Mouse (Mus musculus) subcutaneous adipose tissue, adult 2 months (tissue): ENCODE data around the gene Hmgcll1. TPM values are rescaled to one million over a fixed set of nuclear protein-coding genes. Genes with fewer than 3 reads are reported as not detected.

ENCODE experiments used
- polyA plus RNA-seq: library from polyadenylated mRNA; depleted of rRNA; stranded (reverse); fragments of >200 nt; gene quantifications from 2 replicates; pipeline ENCODE4 v1.2.3, GENCODE M21; 2012; ENCODE audit warnings: low replicate concordance; rRNA removed

The Hmgcll1 gene
- polyA plus RNA-seq: 0.11 and 1.4 TPM in 2 replicates

GRCm38 (mm10) chr9:76014631-76015531 is at the start of gene Hmgcll1:
Gene Hmgcll1 (plus strand): TSS chr9:76014855.

Other genes with a start within 250 kb of the Hmgcll1 start
- gene Bmp5, start 239.5 kb upstream of the Hmgcll1 start, polyA plus RNA-seq: 0.40 and 0.69 TPM in 2 replicates
- gene Gfral, start 198.8 kb downstream of the Hmgcll1 start, polyA plus RNA-seq: not detected in 2 replicates